Mouse (Mus musculus) heart, postnatal 4 days (tissue): ENCODE results near the gene Spint4. TPM values are rescaled to one million over a fixed set of nuclear protein-coding genes. Genes with fewer than 3 reads are reported as not detected.
"Not testable (repeated sequence)": the region's sequence is repeated elsewhere in the genome, so short reads cannot be mapped to it uniquely, and the experiment has no call there.

Experiments
- DNase-seq: peaks from one replicate; pipeline ENCODE4 v3.0.0; 2021
- total RNA-seq, 2 experiments: library from RNA; stranded (reverse); gene quantifications; 2 replicates each; pipeline ENCODE4 v1.2.3; 2021

Spint4 gene
- not detected for total RNA-seq

DNA sequence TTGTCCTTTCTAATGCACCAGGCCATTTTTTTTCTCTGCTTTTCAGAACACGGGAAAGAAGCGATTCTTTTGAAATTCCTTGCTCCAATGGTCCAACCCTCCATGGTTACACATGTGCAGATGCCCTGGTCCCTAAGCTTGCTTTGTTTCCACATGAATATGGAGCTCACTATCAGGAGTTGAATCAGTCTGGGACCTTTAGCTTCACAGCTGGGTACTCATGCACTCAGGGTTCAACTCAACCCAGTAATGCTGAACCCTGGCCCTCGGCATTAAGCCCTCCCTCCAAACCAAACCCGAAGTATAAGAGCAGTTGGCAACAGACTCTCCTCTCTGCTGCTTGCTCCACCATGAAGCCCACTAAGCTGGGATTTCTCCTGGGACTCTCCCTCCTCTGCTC lies at the start of gene Spint4:
Gene Spint4, plus strand, starts transcription at position 301 of the 400 bp plus-strand sequence.
- no peak for DNase-seq

DNA sequence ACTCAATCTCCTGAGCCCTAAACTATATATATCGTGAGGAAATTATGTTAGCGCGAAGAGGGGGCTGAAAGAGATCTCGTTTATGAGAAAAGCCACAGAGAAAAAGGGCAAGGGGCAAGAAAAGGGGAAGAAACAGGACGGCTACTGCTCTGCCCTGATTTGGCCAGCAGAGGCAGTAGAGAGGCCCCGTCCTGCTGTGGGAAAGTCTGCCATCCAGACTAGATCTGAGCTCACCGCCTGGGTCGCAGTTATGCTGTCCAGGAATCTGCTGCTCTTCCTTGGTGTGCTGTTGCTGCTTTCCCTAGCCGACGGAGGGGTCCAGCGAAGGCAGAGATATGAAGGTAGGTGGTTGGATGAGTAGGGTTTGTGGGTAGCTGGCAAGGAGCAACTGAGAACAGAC lies 42.4 kb upstream of the Spint4 start, which contains the start of gene Wfdc10:
Gene Wfdc10, plus strand, starts transcription at position 189 of the 400 bp plus-strand sequence.
- peak; percentile 65 for DNase-seq

DNA sequence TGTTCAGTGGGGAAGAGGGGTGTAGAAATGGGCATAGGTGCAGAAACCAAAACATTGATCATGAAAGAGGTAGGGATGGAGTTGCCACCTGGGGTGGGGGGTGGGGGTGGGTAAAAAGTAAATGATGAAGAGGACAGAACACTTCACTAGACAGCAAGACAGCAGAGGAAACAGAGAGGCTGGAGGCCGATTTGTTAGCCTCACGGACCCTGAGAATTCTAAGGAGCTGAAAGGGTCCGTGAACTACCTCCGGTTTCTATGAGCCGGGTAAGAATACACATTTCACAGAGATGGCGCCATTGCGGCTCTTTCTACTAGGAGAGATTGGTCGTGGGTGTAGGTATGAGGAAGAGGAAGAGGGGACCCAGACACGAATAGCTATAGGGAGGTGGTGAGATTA lies 41.8 kb upstream of the Spint4 start, which contains the start of gene Wfdc9:
Gene Wfdc9, minus strand, starts transcription at position 101 of the 400 bp plus-strand sequence.
- DNase-seq: no peak

DNA sequence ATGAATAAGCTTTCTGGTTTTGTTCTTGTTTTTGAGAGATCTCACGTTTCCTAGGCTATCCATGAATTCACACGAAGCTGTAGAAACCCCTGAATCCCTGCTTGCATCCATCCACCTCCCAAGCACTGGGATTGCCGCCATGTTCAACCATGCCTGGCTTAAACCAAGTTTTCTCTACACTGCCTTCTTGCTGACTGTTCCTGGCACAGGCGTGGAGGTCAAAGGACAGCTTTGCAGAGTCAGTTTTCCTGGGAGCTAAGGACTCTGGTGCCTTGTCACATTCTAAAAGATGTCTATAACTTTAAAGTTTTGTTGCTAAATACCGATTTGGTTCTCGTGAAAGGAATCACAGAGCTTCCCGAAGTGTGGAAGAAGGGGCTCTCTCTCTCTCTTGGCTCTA lies 33.5 kb upstream of the Spint4 start:
- no peak for DNase-seq

DNA sequence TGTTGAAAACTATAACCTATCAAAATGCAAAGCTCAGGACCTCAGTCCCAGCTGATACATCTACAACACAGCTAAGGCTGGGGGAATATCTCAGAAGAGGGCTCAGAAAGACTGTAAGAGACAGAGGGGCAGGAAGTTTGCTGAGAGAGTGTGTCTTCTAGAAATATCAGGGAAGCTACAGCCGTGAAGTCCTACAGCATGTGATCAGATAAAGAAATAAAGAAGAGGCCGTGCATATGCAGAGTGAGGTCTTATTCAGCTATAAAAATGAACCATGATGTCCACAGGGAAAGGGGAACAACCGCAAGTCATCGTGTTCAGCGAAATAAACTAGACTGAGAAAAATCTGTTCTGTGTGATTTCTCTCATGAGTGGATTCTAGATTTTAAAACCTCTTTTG lies 28.0 kb upstream of the Spint4 start:
- no peak for DNase-seq

DNA sequence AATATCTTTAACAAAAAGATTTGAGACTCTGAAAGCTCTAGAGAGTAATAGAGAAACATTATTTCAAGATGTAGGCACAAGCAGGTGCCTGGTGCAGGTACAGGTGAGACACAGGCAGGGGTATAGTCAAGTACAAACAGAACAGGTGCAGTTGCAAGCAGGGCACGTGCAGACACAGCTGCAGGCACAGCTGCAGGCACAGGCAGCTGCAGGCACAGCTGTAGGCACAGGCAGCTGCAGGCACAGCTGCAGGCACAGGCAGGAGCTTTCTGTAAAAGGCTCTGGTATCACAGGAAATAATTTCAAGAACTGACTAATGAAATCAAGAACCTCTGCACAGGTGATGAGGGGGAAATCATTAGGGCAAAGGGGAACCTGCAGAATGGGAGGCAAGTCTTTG lies 27.4 kb upstream of the Spint4 start:
- no peak for DNase-seq

DNA sequence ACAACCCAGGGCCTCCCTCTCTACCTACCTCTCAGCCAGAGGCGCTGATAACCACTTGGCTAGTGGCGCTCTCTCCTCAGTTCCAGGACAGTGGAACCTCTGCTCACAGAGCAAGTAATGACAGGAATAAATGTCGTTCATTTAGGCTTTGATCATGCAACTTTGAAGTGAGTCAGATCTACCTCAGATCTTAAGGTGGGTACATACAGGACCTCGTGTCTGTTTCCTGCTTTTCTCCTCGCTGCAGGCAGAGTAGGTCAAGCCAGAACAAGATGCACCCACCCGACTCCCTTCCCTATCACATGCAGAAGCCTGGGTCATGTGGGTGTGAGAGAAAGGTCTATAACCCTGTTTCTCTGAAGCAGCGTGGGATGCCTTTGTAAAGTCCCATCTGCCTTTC lies 24.3 kb upstream of the Spint4 start, which contains the start of gene Wfdc11:
Gene Wfdc11, minus strand, starts transcription at position 101 of the 400 bp plus-strand sequence.
- no peak for DNase-seq

DNA sequence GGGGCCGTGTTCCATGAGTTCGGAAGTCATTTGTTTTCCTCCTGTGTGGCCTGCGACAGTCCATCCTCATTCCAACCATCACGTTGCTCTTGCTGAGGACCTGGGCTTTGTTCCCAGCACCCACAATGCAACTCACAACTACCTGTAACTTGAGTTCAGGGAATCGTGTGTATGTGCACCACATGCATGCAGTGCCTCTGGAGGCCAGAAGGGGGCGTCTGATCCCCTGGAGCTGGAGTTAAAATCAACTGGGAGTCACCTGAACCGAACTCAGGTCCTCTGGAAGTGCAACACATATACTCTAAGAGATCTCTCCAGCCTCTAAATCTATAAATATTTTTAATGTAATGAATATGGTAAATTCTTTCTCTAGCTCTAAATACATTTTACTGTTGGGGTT lies 22.2 kb upstream of the Spint4 start:
- DNase-seq: no peak

DNA sequence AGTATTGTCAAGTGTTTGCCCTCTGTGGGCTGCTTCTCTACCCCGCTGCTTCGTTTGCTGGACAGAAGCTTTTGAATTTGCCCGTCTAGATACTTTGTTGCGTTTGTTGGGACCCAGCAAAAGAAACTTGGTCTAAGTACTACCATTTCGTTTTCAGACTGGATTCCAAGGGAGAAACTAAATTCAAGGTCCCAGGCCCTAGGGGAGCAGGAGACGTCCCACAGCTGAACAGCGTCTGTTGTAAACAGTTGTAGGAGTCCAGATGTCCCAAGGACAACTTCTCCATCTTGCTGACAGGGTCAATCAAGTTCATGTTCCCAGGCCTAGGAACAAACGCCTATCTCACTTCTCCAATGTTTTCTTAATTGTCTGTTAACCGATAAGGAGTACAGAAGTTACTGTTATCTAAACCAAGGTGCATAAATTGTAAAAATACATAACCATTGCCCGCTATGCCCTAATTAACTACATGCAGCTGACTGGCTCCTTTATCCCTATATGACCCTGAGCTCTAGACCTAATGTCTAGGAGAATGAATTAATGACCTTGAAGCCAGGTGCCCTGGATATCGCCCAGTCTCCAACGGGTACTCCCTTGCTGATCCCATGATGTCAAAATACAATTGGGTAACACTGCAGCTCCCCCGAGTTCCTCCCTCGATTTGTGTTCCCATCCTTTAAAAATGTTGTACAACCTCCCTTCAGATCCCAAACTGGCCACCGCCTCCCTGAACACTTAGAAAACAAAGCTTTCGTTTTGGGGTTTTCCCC lies 21.2 kb upstream of the Spint4 start:
- no peak for DNase-seq

DNA sequence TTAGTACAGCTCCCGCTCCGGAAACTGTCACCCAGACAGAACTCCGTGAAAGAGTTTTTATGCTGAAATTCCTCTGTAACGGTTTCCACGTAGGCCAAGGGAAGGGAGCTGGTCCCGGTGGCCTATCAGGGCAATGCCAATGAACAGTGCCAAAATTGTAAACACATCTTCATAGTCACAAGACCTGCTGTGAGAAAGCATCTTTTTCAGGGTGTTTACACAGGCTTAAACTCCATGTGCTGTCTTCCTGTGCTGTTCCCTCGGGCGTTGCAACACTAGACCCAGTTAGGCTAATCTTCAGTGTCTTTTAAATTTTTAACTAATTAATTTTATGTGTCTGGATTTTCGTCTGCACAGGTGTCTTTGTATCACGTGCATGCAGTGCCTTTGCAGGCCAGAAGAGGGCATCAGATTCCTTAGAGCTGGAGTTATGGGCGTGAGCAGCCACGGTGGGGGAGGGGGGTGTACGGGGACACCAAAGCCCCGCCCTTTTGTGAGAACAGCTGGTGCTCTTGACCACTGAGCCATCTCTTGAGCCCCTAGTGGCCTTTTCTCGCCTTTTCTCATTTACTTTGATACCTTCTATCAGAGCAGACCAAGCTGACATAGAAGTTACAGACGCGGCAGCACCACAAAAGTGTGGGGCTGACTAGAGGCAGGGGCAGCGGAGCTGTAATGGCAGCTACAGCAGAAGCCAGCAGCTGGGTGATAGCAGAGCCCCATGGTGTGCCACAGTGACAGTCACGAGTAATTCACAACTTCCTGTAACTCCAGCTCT lies 19.3 kb upstream of the Spint4 start:
- peak; percentile 83 for DNase-seq

DNA sequence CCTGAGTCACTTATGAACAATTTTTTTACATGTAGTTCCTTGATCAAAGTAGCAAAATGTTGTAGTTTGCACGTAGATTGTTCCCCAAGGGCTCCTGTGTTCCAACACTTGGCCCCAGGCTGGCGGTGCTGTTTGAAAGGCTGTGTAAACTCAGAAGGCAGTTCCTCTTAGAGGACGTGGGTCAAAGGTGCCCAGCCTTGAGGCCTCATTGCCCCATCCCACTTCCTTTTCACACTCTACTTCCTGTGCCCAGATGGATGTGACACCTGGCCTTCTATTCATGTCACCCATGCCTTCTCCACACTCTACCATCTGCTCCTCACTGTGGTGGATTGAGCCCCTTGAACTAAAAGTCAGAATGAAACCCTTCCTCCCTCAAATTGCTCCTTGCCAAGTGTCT lies 18.4 kb upstream of the Spint4 start:
- no peak for DNase-seq

DNA sequence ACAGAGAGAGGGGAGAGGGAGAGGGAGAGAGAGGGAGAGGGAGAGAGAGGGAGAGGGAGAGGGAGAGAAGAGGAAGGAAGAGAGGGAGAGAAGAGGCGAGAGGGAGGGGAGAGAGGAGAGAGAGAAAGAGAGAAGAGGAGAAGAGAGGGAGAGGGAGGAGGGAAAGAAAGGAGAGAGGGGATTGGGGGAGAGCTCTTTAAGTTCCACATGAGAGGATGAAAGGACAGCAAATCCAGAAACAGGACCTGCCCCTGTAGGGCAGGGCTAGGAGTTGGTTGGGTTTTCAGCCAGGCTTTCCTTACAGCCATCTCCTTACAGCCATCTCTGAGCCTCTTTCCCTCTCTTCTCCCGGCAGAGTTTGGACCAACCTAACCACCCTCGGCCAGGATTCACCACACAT lies 13.5 kb upstream of the Spint4 start, which contains the start of gene Wfdc13:
Gene Wfdc13, plus strand, starts transcription at position 301 of the 400 bp plus-strand sequence.
- DNase-seq: no peak

DNA sequence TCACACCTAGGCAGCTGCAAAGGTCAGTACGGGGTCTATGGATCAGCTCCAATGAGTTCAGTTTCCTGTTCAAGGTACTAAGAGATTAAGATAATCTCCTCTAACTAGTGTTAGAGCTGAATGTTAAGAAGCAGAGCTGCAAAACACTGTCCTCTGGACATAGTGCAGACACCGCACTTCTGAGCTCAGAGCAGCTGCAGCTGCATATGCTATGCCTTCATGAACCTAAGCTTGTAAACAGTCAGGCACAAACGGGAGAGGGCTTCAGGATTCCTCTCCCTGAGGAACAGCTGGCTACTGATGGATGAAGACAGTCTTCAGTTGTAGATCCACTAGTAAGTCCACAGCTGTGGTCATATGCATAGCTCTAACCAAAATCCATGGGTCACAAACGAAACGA lies 2.7 kb downstream of the Spint4 start:
- DNase-seq: no peak

DNA sequence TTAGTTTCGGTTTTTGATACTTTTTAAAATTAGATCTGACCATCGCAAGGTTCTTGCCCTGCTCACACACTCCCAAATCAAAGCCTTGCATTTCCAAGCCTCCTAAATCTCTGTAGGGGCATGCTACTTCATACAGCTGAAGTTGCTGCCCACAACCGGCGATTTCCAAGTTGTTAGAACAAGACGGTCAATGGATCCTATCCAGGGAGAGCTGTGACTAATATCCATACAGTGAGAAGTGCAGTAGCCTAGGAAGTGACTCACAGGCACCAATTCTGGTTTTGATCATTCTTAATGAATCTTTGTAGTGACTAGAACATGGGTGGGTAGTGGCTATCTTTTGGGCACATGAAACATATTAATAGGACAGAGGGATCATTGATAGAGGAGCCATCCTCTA lies 3.5 kb downstream of the Spint4 start:
- DNase-seq: no peak

DNA sequence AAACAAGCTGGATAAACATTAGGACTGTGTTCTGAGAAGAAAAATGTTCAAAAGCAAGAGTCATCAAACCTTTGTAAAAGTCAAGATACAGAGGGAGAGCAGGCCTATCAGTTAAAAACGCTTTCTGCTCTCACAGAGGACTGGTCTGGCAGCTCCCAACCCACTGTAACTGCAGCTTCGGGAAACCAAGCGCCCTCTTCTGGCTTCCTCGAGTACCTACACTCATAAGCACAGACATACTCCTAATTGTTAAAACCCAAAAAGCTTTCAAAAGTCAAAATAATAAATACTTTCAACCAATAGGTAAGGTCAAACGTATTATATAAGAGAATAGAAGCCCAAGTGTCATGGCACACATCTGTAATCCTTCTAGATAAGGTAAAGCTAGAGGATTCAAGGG lies 5.9 kb downstream of the Spint4 start:
- DNase-seq: no peak

DNA sequence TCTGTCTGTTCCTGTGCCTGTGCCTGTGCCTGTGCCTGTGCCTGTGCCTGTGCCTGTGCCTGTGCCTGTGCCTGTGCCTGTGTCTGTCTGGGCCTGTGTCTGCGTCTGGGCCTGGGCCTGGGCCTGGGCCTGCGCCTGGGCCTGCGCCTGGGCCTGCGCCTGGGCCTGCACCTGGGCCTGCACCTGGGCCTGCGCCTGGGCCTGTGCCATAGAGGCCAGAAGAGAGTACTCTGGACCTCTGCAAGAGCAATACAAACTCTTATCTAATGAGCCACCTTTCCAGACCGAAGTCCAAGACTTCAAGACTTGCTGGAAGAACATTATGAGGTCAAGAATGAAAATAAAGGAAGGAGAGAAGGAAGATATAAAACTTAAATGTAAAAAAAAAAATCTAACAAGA lies 7.0 kb downstream of the Spint4 start:
- DNase-seq: no peak

DNA sequence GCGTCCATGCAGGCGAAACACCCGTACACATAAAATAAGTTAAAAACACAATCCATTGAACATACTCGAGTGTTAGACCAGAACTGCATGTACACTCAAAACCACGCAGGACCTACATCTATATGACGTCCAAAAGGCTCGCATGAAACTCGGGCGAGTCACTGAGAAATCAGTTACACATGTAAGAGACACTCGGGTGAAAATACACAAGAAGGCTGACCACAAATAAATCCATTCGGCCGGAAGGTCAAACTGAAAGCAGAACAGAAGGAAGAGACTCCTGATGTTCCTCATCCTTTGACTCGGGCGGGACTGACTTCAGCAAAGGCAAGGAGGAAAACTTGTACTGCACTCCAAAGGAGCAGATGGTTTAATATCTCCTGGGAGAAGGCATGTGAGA lies 7.7 kb downstream of the Spint4 start:
- DNase-seq: no peak

DNA sequence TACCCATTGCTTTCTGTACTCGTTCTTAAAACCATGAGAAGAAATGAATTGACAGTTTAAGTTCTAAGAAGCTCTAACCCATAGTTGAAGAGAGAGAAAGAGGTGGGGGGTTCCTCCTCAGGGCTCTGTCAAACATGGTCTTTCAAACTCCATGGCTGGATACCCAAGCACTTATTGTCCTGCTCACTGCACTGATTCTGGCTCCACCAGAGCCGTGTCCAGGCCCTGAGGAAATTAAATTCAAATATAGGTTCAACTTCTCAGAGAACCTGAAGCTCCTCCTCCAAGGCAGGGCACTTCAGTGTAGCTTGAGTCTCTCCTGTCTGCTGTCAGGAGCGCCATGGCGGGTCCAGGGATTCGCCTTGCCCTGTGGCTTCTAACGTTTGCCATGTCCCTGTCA lies 16.7 kb downstream of the Spint4 start, which contains the start of gene Spint5:
Gene Spint5, plus strand, starts transcription at position 301 of the 400 bp plus-strand sequence.
- DNase-seq: no peak

DNA sequence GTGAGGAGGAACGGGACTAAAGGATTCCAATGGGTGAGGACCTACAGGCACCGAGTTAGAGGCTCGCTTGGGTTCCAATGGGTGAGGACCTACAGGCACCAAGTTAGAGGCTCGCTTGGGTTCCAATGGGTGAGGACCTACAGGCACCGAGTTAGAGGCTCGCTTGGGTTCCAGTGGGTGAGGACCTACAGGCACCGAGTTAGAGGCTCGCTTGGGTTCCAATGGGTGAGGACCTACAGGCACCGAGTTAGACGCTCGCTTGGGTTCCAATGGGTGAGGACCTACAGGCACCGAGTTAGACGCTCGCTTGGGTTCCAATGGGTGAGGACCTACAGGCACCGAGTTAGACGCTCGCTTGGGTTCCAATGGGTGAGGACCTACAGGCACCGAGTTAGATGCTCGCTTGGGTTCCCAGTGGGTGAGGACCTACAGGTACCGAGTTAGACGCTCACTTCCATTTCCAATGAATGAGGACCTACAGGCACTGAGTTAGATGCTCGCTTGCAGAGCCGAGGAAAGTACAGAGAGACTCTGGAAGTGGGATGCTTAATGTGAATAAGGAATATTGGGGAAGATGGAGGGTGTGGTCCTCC lies 18.0 kb downstream of the Spint4 start:
- not testable (repeated sequence) for DNase-seq

DNA sequence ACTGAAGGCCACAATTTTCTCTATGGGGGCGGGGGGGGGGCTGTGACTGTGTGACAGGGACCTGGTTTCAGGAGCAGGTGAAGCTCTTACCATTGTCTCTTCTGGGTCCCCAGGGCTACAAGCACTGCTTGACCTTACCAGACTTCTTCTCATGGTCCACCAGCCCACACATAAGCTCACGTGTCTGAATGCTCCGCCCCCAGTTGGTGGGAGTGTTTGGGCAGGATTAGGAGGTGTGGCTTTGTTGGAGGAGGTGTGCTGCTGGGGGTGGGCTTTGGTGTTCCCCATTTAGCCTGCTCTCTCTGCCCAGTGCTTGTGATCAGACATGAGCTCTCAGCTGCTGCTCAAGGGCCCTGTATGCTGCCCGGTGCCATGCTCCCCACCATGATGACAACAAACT lies 25.0 kb downstream of the Spint4 start:
- no peak for DNase-seq

DNA sequence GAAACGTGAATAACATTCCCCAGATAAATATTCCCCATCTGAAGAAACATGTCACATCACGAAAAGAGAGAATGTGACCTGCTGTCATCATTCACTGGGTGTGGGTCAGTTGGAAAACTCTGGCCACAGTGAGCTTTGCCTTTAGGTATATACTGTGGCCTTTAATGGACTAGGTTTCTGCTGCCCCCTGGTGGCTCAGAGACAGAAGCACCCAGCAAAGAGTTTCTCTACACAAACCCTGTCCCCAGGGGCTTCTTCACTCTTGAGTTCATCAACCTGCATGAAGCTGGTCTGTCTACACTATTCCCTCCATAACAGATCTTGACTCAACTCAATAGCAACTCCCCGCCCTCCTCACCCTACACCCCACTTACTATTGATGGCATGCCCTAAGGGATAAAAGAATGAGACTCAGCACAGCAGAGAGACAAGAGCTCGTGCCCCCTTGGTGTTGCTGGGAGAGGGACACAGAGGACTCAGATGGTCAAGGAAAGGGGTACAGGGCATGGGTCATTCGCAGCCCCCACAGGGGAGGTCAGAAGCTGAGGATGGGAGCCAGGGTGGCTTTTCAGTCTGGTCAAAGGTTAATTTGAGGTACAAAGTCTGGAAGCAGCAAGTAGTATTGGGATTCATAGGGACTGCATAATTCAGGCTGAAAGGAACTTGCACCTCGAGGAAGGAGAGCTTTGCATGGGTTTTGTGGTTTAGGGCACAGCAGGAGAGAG lies 27.8 kb downstream of the Spint4 start:
- peak; percentile 79 for DNase-seq

DNA sequence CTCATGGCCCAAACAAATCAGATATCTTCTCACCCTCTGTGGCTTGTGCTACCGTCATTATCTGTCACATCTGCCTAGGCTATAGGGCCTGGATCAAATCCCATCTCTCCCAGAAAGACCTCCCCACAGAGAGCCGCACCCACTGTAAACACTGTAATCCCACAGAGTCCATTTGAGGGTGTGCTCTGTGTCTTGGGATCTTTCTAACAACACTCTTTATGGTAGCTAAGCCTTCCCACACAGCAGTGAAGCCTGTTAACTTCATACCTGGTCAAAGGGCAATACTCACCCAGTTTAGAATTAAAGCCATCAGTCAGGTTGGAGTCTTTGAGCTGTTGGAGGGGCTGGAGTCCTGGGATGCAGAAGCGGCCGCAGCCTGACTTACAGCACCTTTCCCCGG lies 33.4 kb downstream of the Spint4 start:
- no peak for DNase-seq
